In genomic region chr7:16311453-16312004, GRCm38 (mm10) we compare ENCODE assay signal across 8 mouse cellular contexts. TPM values are rescaled to one million over a fixed set of nuclear protein-coding genes. Genes with fewer than 3 reads are reported as not detected.
DNase-seq lines count a peak whose midpoint lies in the region; ATAC-seq and TF ChIP-seq lines count a peak whose summit lies in the region.

No protein-coding gene starts in this region.

- WGBS in spleen, adult 2 months, result 2% methylated on average over 14 of the region's 14 CpGs
- WGBS in forebrain, embryonic 16.5 days, result 2% methylated on average over 14 of the region's 14 CpGs
- WGBS in lung, embryonic 14.5 days, result 3% methylated on average over 14 of the region's 14 CpGs

- H3K27me3 ChIP-seq in spleen, adult 2 months (ENCODE audit: control insufficient read depth, insufficient read depth, low read length), result peaks cover 5% of the 10 kb centered on the region; the same call in 1 of the 2 replicates
- peaks cover 4% of the 10 kb centered on the region; the same call in 1 of the 2 replicates for H3K27me3 ChIP-seq in forebrain, embryonic 16.5 days (replicated peaks; ENCODE audit: control insufficient read depth, insufficient read depth, low read length)
- peaks cover 12% of the 10 kb centered on the region for H3K27me3 ChIP-seq in lung, embryonic 14.5 days (ENCODE audit: insufficient read depth, low read length)

- no peak for TF ChIP-seq CTCF in spleen, adult 2 months (IDR thresholded peaks at IDR 0.05; ENCODE audit: extremely low read depth, insufficient read depth, insufficient read length, insufficient replicate concordance)
- TF ChIP-seq CTCF in brain, embryonic 14.5 days (IDR thresholded peaks at IDR 0.05; ENCODE audit: borderline replicate concordance, extremely low read depth, insufficient read depth, insufficient read length), result no peak
- TF ChIP-seq CTCF in lung, embryonic 14.5 days (IDR thresholded peaks at IDR 0.05; ENCODE audit: low read depth), result no peak

- H3K9ac ChIP-seq in forebrain, embryonic 16.5 days (replicated peaks; ENCODE audit: low read depth, low read length), result peak overlapping the region; percentile 78
- peak overlapping the region; percentile 78 for H3K9ac ChIP-seq in lung, embryonic 14.5 days

- H3K36me3 ChIP-seq in spleen, adult 2 months (ENCODE audit: control insufficient read depth, insufficient read depth, low read length), result no peaks in the 10 kb centered on the region; the same call in 1 of the 2 replicates
- no peaks in the 10 kb centered on the region for H3K36me3 ChIP-seq in forebrain, embryonic 16.5 days (ENCODE audit: control insufficient read depth, insufficient read depth)
- H3K36me3 ChIP-seq in lung, embryonic 14.5 days (ENCODE audit: insufficient read depth), result no peaks in the 10 kb centered on the region

- H3K27ac ChIP-seq in spleen, adult 2 months (ENCODE audit: insufficient read depth, low read length), result peak overlapping the region; percentile 91
- H3K27ac ChIP-seq in forebrain, embryonic 16.5 days (ENCODE audit: low read length), result no peak overlapping the region
- peak overlapping the region; percentile 95; the same call in 1 of the 2 replicates for H3K27ac ChIP-seq in lung, embryonic 14.5 days (ENCODE audit: low read depth)

- no peak for ATAC-seq in forebrain, embryonic 16.5 days
- ATAC-seq in lung, embryonic 14.5 days (ENCODE audit: insufficient read depth), result no peak
- ATAC-seq in erythroid progenitor cell, adult 5-6 weeks (replicated peaks; ENCODE audit: low FRiP score, poor library complexity, severe bottlenecking), result no peak

- DNase-seq in spleen, adult 2 months (ENCODE audit: low read depth in 1 of 2, low spot score in 2 of 2), result no peak
- DNase-seq in spleen, adult 18-20 months, result no peak
- DNase-seq in brain, embryonic 14.5 days (ENCODE audit: low read depth), result peak; percentile 39
- peak; percentile 74 for DNase-seq in induced T-regulatory cell, adult 2 months (ENCODE audit: low read depth)
- DNase-seq in lung, embryonic 14.5 days, result peak; percentile 45
- peak; percentile 38 for DNase-seq in retina, embryonic 14.5 days (ENCODE audit: low spot score)

- peak overlapping the region; percentile 98 for H3K4me2 ChIP-seq in forebrain, embryonic 16.5 days (ENCODE audit: low read length)
- peak overlapping the region; percentile 100 for H3K4me2 ChIP-seq in lung, embryonic 14.5 days

- TF ChIP-seq POLR2A in spleen, adult 2 months (IDR thresholded peaks at IDR 0.05; ENCODE audit: low read depth, low read length), result no peak
- no peak for TF ChIP-seq POLR2A in brain, embryonic 14.5 days (IDR thresholded peaks at IDR 0.05; ENCODE audit: borderline replicate concordance, extremely low read depth, insufficient read depth, insufficient read length, poor library complexity, severe bottlenecking)

- peaks cover 35% of the 10 kb centered on the region for H3K4me1 ChIP-seq in spleen, adult 2 months (ENCODE audit: control insufficient read depth, insufficient read depth, insufficient read length)
- H3K4me1 ChIP-seq in forebrain, embryonic 16.5 days (replicated peaks; ENCODE audit: control insufficient read depth, insufficient read depth, low read length), result peaks cover 43% of the 10 kb centered on the region
- peaks cover 17% of the 10 kb centered on the region for H3K4me1 ChIP-seq in lung, embryonic 14.5 days (ENCODE audit: insufficient read depth)

- no peaks in the 10 kb centered on the region for H3K9me3 ChIP-seq in forebrain, embryonic 16.5 days (ENCODE audit: control insufficient read depth, low read length)
- no peaks in the 10 kb centered on the region for H3K9me3 ChIP-seq in lung, embryonic 14.5 days (ENCODE audit: low read depth, low read length)

- peak overlapping the region; percentile 88; the same call in 1 of the 2 replicates for H3K4me3 ChIP-seq in spleen, adult 2 months (ENCODE audit: extremely low read depth, insufficient read depth, insufficient read length)
- H3K4me3 ChIP-seq in forebrain, embryonic 16.5 days (replicated peaks; ENCODE audit: low read length), result peak overlapping the region; percentile 75
- peak overlapping the region; percentile 59 for H3K4me3 ChIP-seq in lung, embryonic 14.5 days (ENCODE audit: low read depth, low read length)

RNA-seq across cellular contexts. Expression of gene Bbc3, which starts 3.3 kb away (rescaled TPM):
- polyA plus RNA-seq in spleen, adult 2 months (2012; rRNA removed), result 22.9 and 45.7 TPM in 2 replicates
- 26.6 and 27.4 TPM in 2 replicates for polyA plus RNA-seq in brain, embryonic 14.5 days (2012; rRNA removed)
- 17.6 and 18.9 TPM in 2 replicates for polyA plus RNA-seq in forebrain, embryonic 16.5 days (2015; fragmentation: Nextera tagmentation; extraction: Ambion mirVana)
- polyA plus RNA-seq in lung, embryonic 14.5 days (2014; fragmentation: Nextera tagmentation; extraction: Ambion mirVana), result 4.9 and 6.4 TPM in 2 replicates
- total RNA-seq in erythroid progenitor cell, adult 5-6 weeks (2015; ENCODE audit: low replicate concordance), result 0.42 and 3.2 TPM in 2 replicates
- 0.76 and 2.6 TPM in 2 replicates for total RNA-seq in erythroid progenitor cell, adult 5-6 weeks (2017; ENCODE audit: low replicate concordance)

RNA-seq across cellular contexts. Expression of gene Ccdc9, which starts 24.9 kb away (rescaled TPM):
- 32.4 and 33.3 TPM in 2 replicates for polyA plus RNA-seq in spleen, adult 2 months (2012; rRNA removed)
- 42.5 and 63.9 TPM in 2 replicates for polyA plus RNA-seq in brain, embryonic 14.5 days (2012; rRNA removed)
- polyA plus RNA-seq in forebrain, embryonic 16.5 days (2015; fragmentation: Nextera tagmentation; extraction: Ambion mirVana), result 25.0 and 29.4 TPM in 2 replicates
- polyA plus RNA-seq in lung, embryonic 14.5 days (2014; fragmentation: Nextera tagmentation; extraction: Ambion mirVana), result 17.7 and 22.7 TPM in 2 replicates
- total RNA-seq in erythroid progenitor cell, adult 5-6 weeks (2015; ENCODE audit: low replicate concordance), result 15.1 and 25.6 TPM in 2 replicates
- 27.7 and 39.5 TPM in 2 replicates for total RNA-seq in erythroid progenitor cell, adult 5-6 weeks (2017; ENCODE audit: low replicate concordance)

RNA-seq across cellular contexts. Expression of gene Inafm1, which starts 38.1 kb away (rescaled TPM):
- 33.7 and 53.6 TPM in 2 replicates for polyA plus RNA-seq in spleen, adult 2 months (2012; rRNA removed)
- 50.1 and 52.9 TPM in 2 replicates for polyA plus RNA-seq in brain, embryonic 14.5 days (2012; rRNA removed)
- 23.3 and 27.2 TPM in 2 replicates for polyA plus RNA-seq in forebrain, embryonic 16.5 days (2015; fragmentation: Nextera tagmentation; extraction: Ambion mirVana)
- polyA plus RNA-seq in lung, embryonic 14.5 days (2014; fragmentation: Nextera tagmentation; extraction: Ambion mirVana), result 14.3 and 14.5 TPM in 2 replicates
- 6.8 and 9.6 TPM in 2 replicates for total RNA-seq in erythroid progenitor cell, adult 5-6 weeks (2015; ENCODE audit: low replicate concordance)
- total RNA-seq in erythroid progenitor cell, adult 5-6 weeks (2017; ENCODE audit: low replicate concordance), result 16.3 and 19.3 TPM in 2 replicates

RNA-seq across cellular contexts. Expression of gene C5ar1, which starts 52.2 kb away (rescaled TPM):
- polyA plus RNA-seq in spleen, adult 2 months (2012; rRNA removed), result 7.5 and 11.0 TPM in 2 replicates
- 1.1 and 1.4 TPM in 2 replicates for polyA plus RNA-seq in brain, embryonic 14.5 days (2012; rRNA removed)
- 1.2 and 2.0 TPM in 2 replicates for polyA plus RNA-seq in forebrain, embryonic 16.5 days (2015; fragmentation: Nextera tagmentation; extraction: Ambion mirVana)
- 1.7 and 2.0 TPM in 2 replicates for polyA plus RNA-seq in lung, embryonic 14.5 days (2014; fragmentation: Nextera tagmentation; extraction: Ambion mirVana)
- total RNA-seq in erythroid progenitor cell, adult 5-6 weeks (2015; ENCODE audit: low replicate concordance), result 5.4 and 8.0 TPM in 2 replicates
- 2.3 and 5.0 TPM in 2 replicates for total RNA-seq in erythroid progenitor cell, adult 5-6 weeks (2017; ENCODE audit: low replicate concordance)

Comparison
In these comparisons a context has a peak if more than half of its experiments do, and no peak if none do; other contexts are left out.
1. DNase-seq: peak in brain, embryonic 14.5 days (single experiment), induced T-regulatory cell, adult 2 months (single experiment), lung, embryonic 14.5 days (single experiment) and retina, embryonic 14.5 days (single experiment); none in spleen, adult 2 months (0 of 2) and spleen, adult 18-20 months (0 of 2).
2. Peak in every context shown above with its lines, with median percentiles within 50 percentile points of each other: H3K4me3 ChIP-seq.